Mouse (Mus musculus) layer of hippocampus, adult 8-10 months (tissue): ENCODE measurements at regions not wholly inside any gene's neighbourhood (a gene's known extent, or its start where the extent isn't known, plus 50 kb on each side); places are given as distances from the start of the nearest gene placed in this dataset.

ENCODE experiments used
- DNase-seq, 2 experiments: peaks; one replicate each; pipeline ENCODE4 v3.0.0; 2022; ENCODE audit warnings: low spot score in 2 of 2

- DNase-seq: no peak
These were observed 211.9 kb upstream of the Hnrnpa3 start for GRCm38 (mm10) chr2:75446996-75447715.

GRCm38 (mm10) chr2:75448221-75448620, 210.8 kb upstream of the Hnrnpa3 start:
- DNase-seq: no peak

GRCm38 (mm10) chr2:75451846-75452267, 207.2 kb upstream of the Hnrnpa3 start:
- no peak for DNase-seq

- no peak for DNase-seq
These were observed 206.6 kb upstream of the Hnrnpa3 start for GRCm38 (mm10) chr2:75452274-75453148.

GRCm38 (mm10) chr2:75455481-75455880, 203.6 kb upstream of the Hnrnpa3 start:
- no peak for DNase-seq

GRCm38 (mm10) chr2:75456272-75456671, 202.8 kb upstream of the Hnrnpa3 start:
- DNase-seq: no peak

GRCm38 (mm10) chr2:75457423-75457822, 201.6 kb upstream of the Hnrnpa3 start:
- no peak for DNase-seq

GRCm38 (mm10) chr2:75458898-75459297, 200.2 kb upstream of the Hnrnpa3 start:
- DNase-seq: no peak

- DNase-seq: no peak
These were observed 198.6 kb upstream of the Hnrnpa3 start for GRCm38 (mm10) chr2:75460419-75460818.

GRCm38 (mm10) chr2:75461019-75461418, 198.0 kb upstream of the Hnrnpa3 start:
- no peak for DNase-seq

- DNase-seq: no peak
These were observed 197.6 kb upstream of the Hnrnpa3 start for GRCm38 (mm10) chr2:75461421-75461991.

GRCm38 (mm10) chr2:75462030-75462671, 196.9 kb upstream of the Hnrnpa3 start:
- no peak for DNase-seq

GRCm38 (mm10) chr2:75463091-75463490, 196.0 kb upstream of the Hnrnpa3 start:
- DNase-seq: no peak

- no peak for DNase-seq
These were observed 194.6 kb upstream of the Hnrnpa3 start for GRCm38 (mm10) chr2:75464429-75464828.

- no peak for DNase-seq
These were observed 190.2 kb upstream of the Hnrnpa3 start for GRCm38 (mm10) chr2:75468851-75469250.

- peak; percentile 7 to 33 for DNase-seq
These were observed 188.9 kb upstream of the Hnrnpa3 start for GRCm38 (mm10) chr2:75469958-75470687.

GRCm38 (mm10) chr2:75470688-75471054, 188.4 kb upstream of the Hnrnpa3 start:
- no peak for DNase-seq

- no peak for DNase-seq
These were observed 186.6 kb upstream of the Hnrnpa3 start for GRCm38 (mm10) chr2:75472489-75472888.

- no peak for DNase-seq
These were observed 184.6 kb upstream of the Hnrnpa3 start for GRCm38 (mm10) chr2:75474509-75474908.

- no peak for DNase-seq
These were observed 182.7 kb upstream of the Hnrnpa3 start for GRCm38 (mm10) chr2:75476350-75476749.

- DNase-seq: no peak
These were observed 182.0 kb upstream of the Hnrnpa3 start for GRCm38 (mm10) chr2:75477076-75477475.
